Mouse (Mus musculus) urinary bladder, adult 2 months (tissue): ENCODE measurements around the gene Tmcc3. TPM values are rescaled to one million over a fixed set of nuclear protein-coding genes. Genes with fewer than 3 reads are reported as not detected.
A peak's percentile ranks its signal among the peaks of the same experiment; 100 is the strongest.

Experiments used
- DNase-seq: peaks from one replicate; pipeline ENCODE4 v3.0.0; 2022; ENCODE audit warnings: low spot score
- polyA plus RNA-seq: library from polyadenylated mRNA; depleted of rRNA; stranded (reverse); fragments of >200 nt; gene quantifications from 2 replicates; pipeline ENCODE4 v1.2.3, GENCODE M21; 2012

Gene Tmcc3
- polyA plus RNA-seq, 1 experiment: 18.3 TPM

DNA sequence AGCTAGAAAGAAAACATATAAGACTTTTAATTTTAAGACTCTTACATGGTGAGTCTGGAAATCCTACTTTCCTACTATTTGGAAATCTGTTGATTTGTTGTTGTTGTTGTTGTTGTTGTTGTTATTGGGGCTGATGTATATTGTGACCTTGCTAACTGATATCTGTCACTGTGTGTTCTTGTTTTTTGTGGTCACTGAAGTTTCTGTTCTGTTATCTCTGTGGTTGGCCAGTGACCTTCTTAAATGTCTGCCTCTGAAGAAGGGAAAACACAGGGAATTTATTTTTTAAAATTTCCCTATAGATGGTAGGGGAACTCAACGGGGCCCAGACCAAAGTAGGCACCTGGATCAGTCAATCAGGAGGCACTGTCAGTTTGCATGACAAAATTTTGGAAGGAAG, 48.9 kb downstream of the Tmcc3 start:
- no peak for DNase-seq

DNA sequence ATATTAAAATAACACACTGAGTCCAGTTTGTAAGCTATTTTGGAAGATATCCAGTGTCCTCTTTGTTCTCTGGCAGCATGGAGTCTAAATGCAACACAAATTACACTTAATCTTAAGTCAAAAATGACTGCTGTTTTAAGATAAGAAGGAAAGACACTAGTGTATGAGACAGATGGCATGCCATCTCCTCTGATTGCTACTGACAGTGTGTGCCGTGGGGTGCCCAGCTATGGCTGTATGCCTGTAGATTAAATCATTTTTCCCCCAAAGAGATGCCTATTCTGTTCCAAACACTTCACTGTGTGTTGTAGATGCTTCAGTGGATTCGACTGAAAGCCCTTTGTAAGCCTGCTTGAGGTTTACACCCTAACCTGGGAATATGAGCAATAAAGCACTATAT, 59.5 kb downstream of the Tmcc3 start:
- DNase-seq: no peak

DNA sequence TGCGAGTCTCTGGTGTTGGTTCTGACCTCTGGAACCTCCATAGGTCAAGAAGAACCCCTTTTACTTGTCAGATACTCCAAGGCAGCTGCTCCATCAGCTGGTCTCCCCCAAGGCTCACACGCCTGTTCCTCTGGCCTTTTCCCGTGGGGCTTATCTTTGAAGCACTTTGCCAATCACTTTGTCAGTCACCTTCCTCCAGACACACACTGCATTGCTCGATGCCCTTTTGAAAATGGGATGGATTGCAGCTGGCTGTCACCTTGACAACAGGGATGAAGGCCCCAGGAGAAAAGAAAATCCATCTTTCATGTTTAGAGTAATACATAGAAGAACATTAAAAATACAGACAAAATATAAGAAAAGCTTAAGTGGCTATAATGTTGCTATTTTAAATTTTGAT, 65.2 kb downstream of the Tmcc3 start:
- DNase-seq: no peak

DNA sequence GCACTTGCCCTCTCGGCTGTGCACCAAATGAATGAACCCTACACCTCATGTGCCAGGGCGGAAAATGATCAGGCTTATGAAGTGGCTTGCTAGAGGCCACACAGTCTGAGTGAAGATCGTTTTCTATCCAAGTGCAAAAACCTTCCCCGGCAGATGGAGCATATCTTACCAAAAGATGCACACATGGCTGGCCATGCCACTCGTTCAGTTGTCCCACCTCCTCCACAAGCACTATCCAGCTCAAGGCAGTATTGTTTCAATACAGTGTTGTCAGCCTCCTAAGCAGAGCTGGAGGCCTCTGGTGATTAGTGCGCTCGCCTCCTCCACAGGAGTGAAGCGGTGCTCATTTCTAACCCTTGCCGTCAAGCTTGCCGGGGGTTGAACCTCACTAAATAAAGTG, 66.1 kb downstream of the Tmcc3 start:
- DNase-seq: no peak

DNA sequence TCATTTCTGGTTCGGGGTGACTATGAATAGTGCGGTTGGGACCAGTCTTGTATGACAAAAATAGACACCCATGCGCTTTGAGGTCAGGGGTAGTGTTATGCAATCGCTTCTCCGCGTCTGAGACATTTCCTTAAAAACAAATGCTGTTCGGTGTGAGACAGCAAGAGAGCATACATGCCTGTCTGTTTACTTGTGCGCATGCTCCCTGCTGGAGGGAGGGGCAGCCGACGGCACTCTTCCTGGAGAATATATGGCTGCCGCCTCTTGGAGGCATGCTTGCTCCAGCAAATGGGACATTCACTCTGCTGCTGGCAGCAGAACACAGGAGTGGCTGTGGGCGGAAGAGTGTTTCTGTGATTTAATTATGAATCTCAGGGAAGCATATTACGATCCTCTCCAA, 66.6 kb downstream of the Tmcc3 start:
- peak; percentile 30 for DNase-seq

DNA sequence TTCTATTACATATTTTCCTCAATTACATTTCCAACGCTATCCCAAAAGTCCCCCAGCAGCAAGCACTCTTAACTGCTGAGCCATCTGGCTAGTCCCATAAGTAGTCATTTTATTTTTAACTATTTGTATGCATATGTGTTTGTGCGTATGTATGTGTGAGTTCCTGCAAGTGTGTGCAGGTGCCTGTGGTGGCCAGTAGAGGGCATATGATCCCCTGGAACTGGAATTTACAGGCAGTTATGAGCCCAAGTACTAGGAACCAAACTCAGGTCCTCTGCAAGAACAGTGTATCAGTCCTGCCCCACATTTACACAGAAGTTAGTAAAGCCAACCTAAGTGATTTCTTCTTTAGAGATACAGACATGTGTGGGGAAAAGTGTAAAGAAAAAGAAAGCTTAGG, 68.3 kb downstream of the Tmcc3 start:
- DNase-seq: no peak

DNA sequence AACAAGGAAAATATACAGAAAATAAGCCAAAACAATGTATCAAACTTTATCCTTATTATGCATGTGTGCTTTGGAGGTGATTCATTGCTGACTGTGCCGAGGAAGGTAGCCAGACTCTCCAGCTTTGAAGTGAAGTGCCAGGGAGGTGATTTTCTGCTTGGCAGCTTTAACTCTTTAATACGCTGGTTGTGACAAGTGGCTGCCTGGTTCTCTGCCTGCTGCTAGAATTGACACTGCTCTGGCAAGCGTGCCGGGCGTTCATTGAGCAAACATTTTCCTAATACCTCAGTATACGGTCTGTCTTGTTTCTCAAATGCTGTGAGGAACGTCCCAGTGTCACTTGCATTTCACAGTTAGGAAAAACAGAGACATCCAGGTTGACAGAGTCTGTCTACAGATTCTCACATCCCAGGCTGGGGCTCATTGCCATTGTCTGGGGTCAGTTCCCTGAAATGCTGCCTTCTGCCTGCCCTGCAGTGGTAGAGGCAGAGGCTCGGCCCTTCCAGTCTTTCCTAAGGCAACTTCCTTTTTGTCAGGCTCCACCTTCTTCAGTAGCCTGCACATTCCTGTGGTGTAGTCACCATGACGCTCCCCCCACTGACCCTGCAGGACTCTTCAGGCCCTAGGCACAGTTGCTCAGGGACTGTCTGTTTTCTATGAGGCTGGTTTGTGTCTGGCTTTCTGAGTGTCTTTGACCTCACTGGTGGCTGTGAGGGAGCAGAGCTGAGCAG, 69.1 kb downstream of the Tmcc3 start:
- no peak for DNase-seq

DNA sequence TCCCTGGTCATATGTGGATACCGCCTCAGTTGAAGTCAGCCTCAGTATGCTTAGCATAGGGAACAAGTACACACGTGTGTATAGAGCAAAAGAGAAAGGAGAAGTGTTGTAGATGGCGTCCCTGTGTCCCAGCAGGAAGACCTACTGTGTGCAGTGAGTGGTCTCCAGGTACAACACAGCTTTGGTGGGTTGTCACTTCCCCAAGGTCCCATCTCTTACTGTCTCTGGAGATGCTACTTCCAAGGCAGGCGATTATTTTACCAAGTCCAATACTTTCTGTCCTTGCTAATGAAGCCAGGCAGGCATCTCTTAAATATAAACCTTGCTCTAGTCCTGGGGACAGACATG, 69.6 kb downstream of the Tmcc3 start:
- DNase-seq: no peak

DNA sequence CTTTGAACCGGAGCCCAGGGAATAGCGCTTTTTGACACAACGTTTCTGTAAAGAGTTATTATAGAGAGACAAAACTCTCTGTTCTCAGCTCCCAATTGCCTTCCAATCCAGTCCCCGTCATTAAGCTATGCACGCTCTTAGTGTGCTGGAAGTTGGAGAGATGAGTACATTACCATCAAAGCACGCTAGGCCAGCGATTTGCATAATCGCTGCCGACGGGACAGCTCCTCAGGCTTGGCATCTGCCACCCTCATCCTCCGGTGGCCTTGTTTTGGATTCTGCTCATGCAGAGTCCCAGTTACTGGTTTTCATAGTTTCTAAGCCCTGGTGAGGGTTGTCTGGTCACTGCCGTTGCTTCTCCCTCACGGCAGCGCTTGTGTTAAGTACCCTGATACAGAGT, 70.9 kb downstream of the Tmcc3 start:
- DNase-seq: no peak

DNA sequence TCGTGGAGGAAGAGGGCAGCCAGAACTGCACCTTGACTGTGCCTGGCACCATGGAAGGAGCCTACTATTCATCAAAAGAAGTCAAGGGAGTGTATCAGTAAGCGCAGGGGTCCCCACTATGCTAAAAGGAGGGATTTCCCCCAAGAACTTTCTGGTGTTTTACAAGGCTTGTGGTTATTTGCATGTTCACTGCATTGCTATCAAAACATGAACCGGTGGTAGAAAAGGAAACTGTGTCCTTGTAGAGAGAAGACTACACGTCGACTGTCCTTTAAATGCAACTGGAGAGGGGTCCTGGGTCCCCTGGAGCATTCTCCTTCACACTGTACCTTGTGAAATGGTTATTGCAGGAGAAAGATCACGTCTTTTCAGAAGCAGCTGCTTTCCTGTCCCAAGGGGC, 71.8 kb downstream of the Tmcc3 start:
- DNase-seq: no peak

DNA sequence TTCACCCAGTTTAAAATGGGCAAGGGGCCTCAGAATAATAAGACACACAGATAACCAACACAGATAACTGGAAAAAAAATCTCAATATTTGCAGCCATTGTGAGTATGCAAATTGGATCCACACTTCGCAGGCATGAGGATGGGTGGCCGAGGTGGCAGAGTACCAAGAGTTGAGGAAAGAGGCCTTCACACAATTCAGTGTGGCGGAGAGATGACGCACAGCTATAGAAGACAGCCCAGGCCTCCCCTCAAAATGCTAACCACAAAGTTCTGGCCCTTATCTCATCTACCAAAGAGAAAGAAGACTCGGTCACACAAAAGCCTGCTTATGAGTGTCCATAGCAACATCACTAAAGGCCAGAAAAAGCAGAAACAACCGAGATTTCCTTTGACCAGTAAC, 77.5 kb downstream of the Tmcc3 start:
- no peak for DNase-seq

DNA sequence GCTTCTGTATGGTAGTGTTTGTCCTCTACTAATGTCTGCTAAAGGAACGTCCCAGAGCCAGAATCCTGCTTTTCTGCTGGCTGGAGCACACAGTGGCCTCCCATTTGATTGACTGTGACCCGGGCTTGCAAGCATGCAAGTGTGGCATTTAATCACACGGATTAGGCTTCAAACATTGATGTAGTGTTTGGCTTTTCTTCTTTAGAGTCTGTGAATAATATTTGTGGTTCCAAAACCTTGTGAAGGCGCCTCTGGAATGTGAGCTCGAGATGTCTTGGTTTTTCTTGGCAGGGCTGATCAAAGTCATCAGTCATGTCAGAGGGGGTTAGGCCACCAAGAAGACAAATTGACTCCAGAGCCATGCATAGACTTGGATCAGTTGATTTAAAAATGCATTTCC, 79.3 kb downstream of the Tmcc3 start:
- DNase-seq: no peak

DNA sequence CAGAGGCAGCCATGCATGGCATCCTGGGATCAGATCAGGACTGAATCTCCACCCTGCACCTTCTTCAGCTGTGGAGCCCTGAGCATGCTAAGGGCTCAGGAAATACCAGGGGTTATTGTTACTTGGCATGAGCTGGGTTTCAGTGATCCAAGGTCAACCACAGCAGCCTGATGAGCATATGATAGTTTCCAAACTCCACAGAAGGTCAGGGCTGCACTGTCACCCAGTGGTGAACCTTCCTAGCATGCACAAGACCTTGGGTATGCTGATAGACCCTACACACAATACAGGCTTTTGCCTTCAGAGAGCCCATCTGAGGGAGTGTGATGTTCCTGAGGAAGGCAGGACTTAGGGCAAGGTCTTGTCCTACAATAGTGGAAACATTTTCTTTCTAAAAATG, 82.5 kb downstream of the Tmcc3 start:
- DNase-seq: no peak

DNA sequence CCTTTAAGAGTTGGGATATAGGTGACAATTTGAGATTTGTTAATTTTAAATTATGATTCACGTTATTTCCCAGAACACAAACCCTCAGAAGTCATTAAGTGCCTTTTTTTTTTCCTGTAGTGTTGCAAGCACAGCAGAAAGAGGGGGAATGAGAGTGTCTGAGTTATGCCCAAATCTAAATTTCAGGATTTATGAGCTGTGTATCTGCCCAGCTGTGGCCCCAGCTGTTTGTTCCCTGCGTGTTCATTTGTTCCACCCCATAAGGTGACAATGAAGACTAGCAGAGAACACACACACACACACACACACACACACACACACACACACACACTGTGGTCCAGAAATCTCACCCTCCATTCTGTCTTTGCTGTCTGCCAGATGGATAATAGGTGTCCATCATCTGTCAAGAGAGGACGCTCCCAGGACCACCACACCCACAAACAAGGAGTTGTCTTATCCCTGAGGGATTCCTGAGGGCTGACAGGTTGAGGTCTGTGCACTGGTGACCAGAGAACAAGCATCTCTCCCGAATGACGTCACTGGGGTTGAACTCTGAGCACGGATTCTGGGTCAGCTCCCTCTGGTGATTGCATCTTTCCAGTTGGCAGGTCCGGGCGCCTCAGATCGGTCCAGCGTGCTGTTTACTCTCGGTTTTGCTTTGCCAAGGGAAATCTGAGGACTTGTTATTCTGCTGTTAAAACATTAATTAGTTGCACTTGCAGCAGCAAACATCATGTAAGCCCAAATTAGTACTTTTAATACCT, 86.3 kb downstream of the Tmcc3 start:
- DNase-seq: no peak

DNA sequence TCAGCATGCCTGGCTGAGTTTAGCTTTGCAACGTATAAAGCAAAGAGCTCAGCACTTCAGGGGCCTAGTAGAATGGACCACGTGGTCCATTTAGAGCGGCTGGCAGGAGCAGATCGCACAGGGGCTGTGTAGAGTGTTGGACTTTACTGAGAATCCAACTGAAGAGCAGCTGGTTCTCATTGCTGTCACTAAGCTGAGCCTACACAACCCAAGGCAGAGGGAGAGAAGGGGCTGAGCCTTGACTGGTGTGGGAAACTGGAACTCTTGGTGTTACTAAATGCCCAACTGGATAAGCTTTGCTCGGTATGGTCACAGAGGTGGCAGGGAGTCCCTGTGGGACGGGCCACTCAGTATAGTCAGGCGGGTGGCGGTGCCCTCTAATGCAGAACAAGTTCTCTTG, 89.1 kb downstream of the Tmcc3 start:
- DNase-seq: no peak

DNA sequence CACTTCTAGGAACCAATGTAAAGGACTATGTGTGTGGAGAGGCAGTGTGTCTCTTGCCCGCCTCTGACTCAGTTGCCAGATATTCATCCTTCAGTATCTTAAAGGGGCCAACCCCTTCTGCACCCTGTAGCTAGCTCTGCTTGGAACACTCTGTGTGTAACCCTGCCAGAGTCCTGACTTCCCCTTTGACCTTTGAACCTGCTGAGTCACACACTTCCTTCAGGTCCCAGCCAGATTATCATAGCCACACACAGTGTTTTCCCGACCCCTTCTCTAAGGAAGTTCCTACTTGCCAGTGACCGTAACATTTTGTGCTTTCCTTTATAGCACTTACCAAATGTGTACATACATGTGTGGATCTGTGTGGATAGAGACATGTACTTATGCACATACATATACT, 93.7 kb downstream of the Tmcc3 start:
- DNase-seq: no peak

DNA sequence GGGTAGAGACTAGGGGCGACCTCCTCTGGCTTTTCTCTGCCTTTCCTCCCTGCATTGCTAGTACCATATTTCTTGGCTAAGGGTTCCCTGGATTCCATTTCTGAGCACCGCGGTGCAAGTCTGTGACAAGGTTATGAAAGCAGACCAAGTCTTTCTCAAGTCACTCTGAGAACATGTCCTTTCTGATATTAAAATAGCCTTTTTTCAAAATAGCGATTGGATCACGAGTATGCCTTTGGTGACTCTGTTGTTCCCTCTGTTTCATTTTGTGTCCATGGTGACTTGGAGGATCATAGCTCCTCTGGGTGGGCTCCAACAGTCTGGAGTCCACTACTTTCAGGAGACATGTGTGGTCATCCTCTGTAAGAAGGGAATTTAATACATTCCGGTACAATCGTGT, 95.1 kb downstream of the Tmcc3 start:
- DNase-seq: no peak

DNA sequence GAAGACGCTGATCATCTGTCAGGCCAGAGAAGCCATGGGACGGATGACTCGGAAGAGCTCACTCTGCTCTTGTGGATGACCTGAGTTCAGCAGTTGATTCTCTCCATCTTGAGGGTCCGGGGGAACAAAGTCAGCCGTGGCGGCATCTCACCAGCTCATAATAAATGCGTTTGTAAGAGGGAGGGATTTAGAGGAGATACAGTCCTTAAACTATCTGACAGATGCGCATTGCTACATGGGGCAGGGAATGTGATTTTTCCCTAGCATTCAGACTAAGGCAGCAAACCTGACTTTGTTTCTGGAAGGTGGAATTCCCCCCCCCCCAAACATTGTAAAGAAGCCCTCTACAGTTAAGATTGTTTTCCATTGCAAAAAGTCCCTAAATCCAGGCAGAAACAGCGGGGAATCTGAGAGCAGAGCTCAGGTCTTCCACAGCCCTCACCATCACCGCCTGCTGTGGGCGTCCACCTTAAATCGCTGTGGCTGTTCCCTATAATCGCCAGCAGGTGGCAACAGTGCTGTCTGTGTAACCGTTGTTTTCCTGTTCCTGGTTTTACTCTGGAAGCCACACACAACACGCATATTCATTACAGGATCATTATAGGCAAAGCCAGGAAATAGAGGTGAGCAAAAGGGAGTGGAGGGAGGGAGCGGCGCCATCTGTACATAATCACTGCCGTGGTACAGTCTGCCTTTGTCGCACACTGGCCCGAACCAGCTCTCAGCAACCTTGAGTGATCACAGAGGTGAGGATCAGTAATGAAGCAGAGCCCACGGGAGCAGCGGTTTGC, 96.8 kb downstream of the Tmcc3 start:
- peak; percentile 46 for DNase-seq

DNA sequence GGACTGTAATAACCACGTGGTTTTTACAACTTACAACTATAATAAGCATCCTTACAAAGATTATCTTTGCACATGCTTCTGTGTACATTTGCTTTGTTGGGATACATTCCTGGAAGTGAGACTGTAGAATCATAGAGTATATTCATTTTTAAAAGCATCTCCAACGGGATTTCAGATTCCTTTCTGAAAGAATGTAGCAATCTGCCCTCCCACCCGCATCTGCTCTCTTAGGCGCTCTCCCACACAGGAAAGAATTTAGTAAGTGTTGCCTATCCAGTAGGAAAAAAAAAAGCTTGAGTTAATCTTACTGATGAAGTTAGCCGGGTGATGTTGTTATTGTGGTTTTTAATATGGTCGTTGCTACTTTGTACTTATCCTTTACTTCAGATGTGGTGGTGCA, 97.9 kb downstream of the Tmcc3 start:
- no peak for DNase-seq

DNA sequence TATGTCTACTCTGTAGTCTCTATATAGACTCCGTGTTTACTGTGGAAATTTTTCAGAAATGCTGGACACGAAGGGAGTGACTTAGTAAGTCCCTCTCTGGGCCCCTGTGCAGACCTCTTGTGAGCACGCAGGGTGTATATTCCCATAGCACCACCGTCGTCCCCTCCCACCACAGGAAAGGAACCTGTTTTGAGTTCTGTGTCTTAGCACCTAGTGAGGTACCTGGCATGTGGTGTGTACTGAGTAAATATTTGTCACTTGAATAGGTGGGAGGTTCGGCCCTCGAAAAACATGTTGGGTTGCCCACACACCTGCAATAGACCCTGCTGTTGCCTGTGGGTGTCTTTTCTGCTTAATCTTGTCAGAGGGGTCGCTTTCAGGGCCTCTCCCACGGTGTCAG, 99.8 kb downstream of the Tmcc3 start:
- DNase-seq: no peak

DNA sequence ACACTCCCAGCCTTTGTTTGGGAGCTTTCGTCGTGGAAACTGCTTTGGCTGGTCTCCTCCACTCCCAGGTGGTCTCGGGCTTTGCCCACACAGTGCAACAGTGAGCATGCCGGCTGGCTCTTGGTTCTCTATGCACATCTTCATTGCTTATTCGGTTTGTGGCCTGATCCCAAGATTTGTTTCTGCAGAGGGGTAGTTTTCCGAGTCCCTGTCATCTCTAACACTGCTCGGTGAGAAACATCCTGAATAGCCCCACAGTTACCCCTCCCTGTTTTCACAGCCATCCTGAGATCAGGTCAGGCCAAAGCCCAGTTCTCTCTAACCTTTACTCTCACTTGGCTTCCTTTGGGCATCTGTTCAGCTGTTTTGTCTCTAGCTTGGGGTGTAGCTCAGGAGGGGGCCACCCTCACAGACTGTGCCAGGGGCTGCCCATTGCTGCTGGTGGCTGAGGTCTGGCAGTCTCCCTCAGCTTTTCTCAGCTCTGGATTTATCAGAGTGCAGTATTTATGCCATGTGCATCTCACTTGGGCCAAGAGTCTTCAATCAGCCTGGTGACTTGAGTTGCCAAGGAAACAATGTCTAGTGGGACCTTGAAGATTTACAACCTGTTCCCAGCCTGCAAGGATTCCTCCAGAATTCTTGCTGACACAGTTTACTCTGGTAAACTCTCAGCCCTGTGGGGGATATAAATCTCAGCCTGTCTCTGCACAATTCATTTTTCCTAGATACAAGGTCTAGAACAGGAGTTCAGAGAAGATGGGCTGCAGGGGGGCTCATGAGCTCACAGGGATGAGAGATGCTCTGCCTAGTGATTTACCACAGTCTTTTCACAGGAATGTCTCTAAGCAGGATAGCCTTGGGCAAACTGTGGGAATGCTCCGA, 102.3 kb downstream of the Tmcc3 start:
- DNase-seq: no peak
